Mouse (Mus musculus) liver, embryonic 14.5 days (tissue): ENCODE results near the gene Tinagl1. TPM values are rescaled to one million over a fixed set of nuclear protein-coding genes. Genes with fewer than 3 reads are reported as not detected.

Experiments
- ATAC-seq: fragments of 200-750 bp; cut with Nextera tagmentation; 2 replicates; pipeline ENCODE4 v1.8.0; 2017; ENCODE audit warnings: moderate number of reproducible peaks, mild to moderate bottlenecking, moderate library complexity; ENCODE audit not compliant: insufficient read depth
- DNase-seq, 3 experiments: peaks; one replicate each; pipeline ENCODE4 v3.0.0-alpha.2; 2012 to 2013; ENCODE audit warnings: low read depth in 3 of 3, low spot score in 3 of 3
- H3K27ac ChIP-seq: fragments of 300-500 bp; sonication (generic); 2 replicates; pipeline ENCODE4 v1.5.1; 2014; ENCODE audit warnings: moderate library complexity, mild to moderate bottlenecking, control low read depth, inconsistent platforms
- H3K27me3 ChIP-seq: fragments of 300-500 bp; sonication (generic); 2 replicates; pipeline ENCODE4 v1.6.1; 2014; ENCODE audit warnings: mild to moderate bottlenecking, low read length, moderate library complexity; ENCODE audit not compliant: control insufficient read depth, insufficient read depth
- H3K36me3 ChIP-seq: fragments of 300-500 bp; sonication (generic); replicated peaks from 2 replicates; pipeline ENCODE4 v1.6.1; 2014; ENCODE audit warnings: low read depth; ENCODE audit not compliant: control insufficient read depth, insufficient read depth
- H3K4me1 ChIP-seq, 2 experiments: fragments of 200-500 bp in 1 of 2; fragments of 300-500 bp in 1 of 2; sonication (generic) in 1 of 2; replicated peaks; 2 replicates each; pipeline ENCODE4 v1.6.1; 2012 to 2014; ENCODE audit warnings: antibody characterized with exemption in 1 of 2, inconsistent platforms in 1 of 2, low read length in 1 of 2; ENCODE audit not compliant: control insufficient read depth in 2 of 2, insufficient read depth in 2 of 2
- H3K4me2 ChIP-seq: fragments of 300-500 bp; sonication (generic); 2 replicates; pipeline ENCODE4 v1.6.1; 2014; ENCODE audit warnings: low read depth, mild to moderate bottlenecking, control low read depth, moderate library complexity
- H3K4me3 ChIP-seq, 2 experiments: fragments of 200-500 bp in 1 of 2; fragments of 300-500 bp in 1 of 2; sonication (generic) in 1 of 2; 2 replicates each; pipeline ENCODE4 v1.5.1; 2012 to 2014; ENCODE audit warnings: low read depth in 2 of 2, low read length in 2 of 2, mild to moderate bottlenecking in 2 of 2, control low read depth in 1 of 2, inconsistent platforms in 1 of 2, moderate library complexity in 1 of 2; ENCODE audit not compliant: insufficient read depth in 1 of 2
- H3K9ac ChIP-seq: fragments of 300-500 bp; sonication (generic); replicated peaks from 2 replicates; pipeline ENCODE4 v1.6.1; 2014; ENCODE audit warnings: mild to moderate bottlenecking, control low read depth, moderate library complexity
- H3K9me3 ChIP-seq: fragments of 300-500 bp; sonication (generic); 2 replicates; pipeline ENCODE4 v1.6.1; 2016; ENCODE audit warnings: low read length, mixed read lengths; ENCODE audit not compliant: control insufficient read depth
- CTCF ChIP-seq: IDR thresholded peaks from 2 replicates; pipeline ENCODE4 v1.5.1; 2016; ENCODE audit warnings: antibody characterized with exemption, low read depth, control low read depth
- EP300 ChIP-seq: IDR thresholded peaks from 2 replicates; pipeline ENCODE4 v1.6.1; 2016; ENCODE audit warnings: antibody characterized with exemption, low read depth
- WGBS: fragments of 180-500 bp; shearing (Covaris S2); extraction: QIAGEN DNeasy Blood & Tissue Kit; methylation state at CpG from one replicate; pipeline ENCODE4 v1.1.7; 2014; ENCODE audit not compliant: insufficient replicate concordance; 5-methylcytosine and 5-hydroxymethylcytosine counted together
- polyA plus RNA-seq, 2 experiments: library from polyadenylated mRNA; depleted of rRNA in 1 of 2; stranded (reverse) in 1 of 2; unstranded in 1 of 2; fragments of >200 nt; fragmentation: Nextera tagmentation in 1 of 2; extraction: Ambion mirVana in 1 of 2; gene quantifications; 2 replicates each; pipeline versions ENCODE4 v1.2.1 to v1.2.3; 2012 to 2014

The Tinagl1 gene
- polyA plus RNA-seq, 2 experiments, result 18.2 to 24.4 TPM

DNA sequence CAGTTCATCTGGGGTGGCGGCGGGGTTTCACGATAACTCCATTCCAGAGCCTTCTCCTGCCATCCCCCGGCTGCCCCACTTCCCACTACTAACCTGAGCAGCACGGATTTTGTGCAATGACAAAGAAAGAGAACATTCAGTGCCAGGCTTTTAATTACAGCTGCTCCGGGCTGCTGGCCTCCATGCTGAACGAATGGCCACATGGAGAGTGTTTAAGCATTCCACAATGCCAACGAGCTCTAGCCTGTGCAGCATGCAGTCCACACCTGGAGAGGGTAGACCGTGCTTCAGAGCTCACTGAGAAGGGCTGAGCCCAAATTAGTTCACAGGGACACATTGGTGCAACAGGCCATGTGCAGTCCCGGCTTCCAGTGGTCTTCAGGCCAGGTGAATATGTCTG lies 44.8 kb downstream of the Tinagl1 start:
- Histone ChIP-seq H3K4me1 (peaks cover 0 to 4% of the 10 kb centered on the region in 2 experiments; a peak in 2 of 4 replicates), H3K9ac (no peak overlapping the region), H3K27ac (no peak overlapping the region), H3K9me3 (no peaks in the 10 kb centered on the region), H3K36me3 (peaks cover 13% of the 10 kb centered on the region), H3K4me3 (no peak overlapping the region), H3K4me2 (no peak overlapping the region), H3K27me3 (no peaks in the 10 kb centered on the region)
- 72% methylated on average over 10 of the region's 10 CpGs for WGBS
- DNase-seq, result no peak
- no peak for TF ChIP-seq EP300
- no peak for TF ChIP-seq CTCF
- no peak for ATAC-seq

- Histone ChIP-seq H3K9ac (peak overlapping the region; percentile 16), H3K4me2 (no peak overlapping the region), H3K27me3 (no peaks in the 10 kb centered on the region), H3K9me3 (no peaks in the 10 kb centered on the region), H3K27ac (no peak overlapping the region), H3K4me1 (peaks cover 0 to 4% of the 10 kb centered on the region in 2 experiments; a peak in 2 of 4 replicates), H3K36me3 (peaks cover 13% of the 10 kb centered on the region), H3K4me3 (no peak overlapping the region)
- 34% methylated on average over 5 of the region's 5 CpGs for WGBS
- no peak for DNase-seq
- TF ChIP-seq EP300, result no peak
- TF ChIP-seq CTCF, result no peak
- 0 out of 2 replicates have a peak, but pooled peaks have one; percentile 33 for ATAC-seq
Observed at GRCm38 (mm10) chr4:130128907-130129306, 46.0 kb downstream of the Tinagl1 start.

DNA sequence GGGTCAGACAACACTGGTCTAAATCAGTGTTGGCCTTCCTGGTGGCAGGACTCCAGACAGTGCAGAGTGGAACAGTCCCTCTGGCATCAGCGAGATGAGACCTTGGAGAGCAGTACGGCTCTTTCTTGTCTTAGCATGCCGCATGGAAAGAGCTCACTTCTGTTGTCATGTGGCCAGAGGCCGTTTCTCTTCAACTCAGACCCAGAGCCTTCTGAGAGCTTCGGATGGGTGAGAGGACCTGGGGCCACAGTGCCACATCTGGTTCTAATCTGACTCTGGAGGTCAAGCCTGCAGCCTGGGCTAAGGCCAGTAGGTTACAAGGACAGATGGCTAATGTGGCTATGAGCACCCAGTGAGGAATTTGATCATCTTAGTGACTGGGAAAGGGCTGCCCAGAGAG lies 49.0 kb downstream of the Tinagl1 start:
- Histone ChIP-seq H3K4me1 (peaks cover 0 to 4% of the 10 kb centered on the region in 2 experiments; a peak in 2 of 4 replicates), H3K4me3 (no peak overlapping the region), H3K9me3 (no peaks in the 10 kb centered on the region), H3K9ac (no peak overlapping the region), H3K27ac (no peak overlapping the region), H3K36me3 (peaks cover 13% of the 10 kb centered on the region), H3K27me3 (no peaks in the 10 kb centered on the region), H3K4me2 (no peak overlapping the region)
- no peak for TF ChIP-seq EP300
- no peak for TF ChIP-seq CTCF
- ATAC-seq (no peak), DNase-seq (no peak)
- 78% methylated on average over 5 of the region's 5 CpGs for WGBS

DNA sequence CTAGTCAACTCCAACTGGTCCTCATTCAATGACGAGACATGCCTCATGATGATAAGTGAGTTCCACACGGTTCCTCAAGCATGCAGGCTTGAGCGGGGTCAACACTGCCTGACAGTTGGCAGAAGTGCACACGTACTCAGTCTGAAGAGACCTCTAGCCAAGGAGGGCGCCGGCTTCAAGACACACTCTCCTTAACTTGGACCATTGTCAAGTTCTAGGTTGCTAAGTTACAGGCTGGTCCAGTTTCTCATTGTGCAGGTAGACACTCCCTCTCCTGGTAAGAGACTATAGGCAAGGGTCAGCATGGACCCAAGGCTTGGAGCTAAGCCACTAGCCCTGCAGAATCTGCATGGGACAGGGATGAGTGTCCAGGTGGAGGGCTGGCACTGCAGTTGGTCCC lies 49.8 kb downstream of the Tinagl1 start:
- no peaks in the 10 kb centered on the region for H3K9me3 ChIP-seq
- H3K4me3 ChIP-seq, result no peak overlapping the region
- H3K27ac ChIP-seq, result no peak overlapping the region
- no peaks in the 10 kb centered on the region for H3K27me3 ChIP-seq
- peaks cover 0 to 4% of the 10 kb centered on the region in 2 experiments; a peak in 2 of 4 replicates for H3K4me1 ChIP-seq
- ATAC-seq (no peak), DNase-seq (no peak)
- TF ChIP-seq EP300 (no peak), CTCF (no peak)
- peaks cover 13% of the 10 kb centered on the region for H3K36me3 ChIP-seq
- no peak overlapping the region for H3K4me2 ChIP-seq
- H3K9ac ChIP-seq, result no peak overlapping the region
- WGBS, result 77% methylated on average over 6 of the region's 6 CpGs

GRCm38 (mm10) chr4:130124110-130124509 lies 50.8 kb downstream of the Tinagl1 start:
- WGBS, result 71% methylated on average over 4 of the region's 4 CpGs

More at GRCm38 (mm10) chr4:130124110-130124509, 50.8 kb downstream of the Tinagl1 start:
- DNase-seq (no peak), ATAC-seq (no peak)
- no peak overlapping the region for H3K4me2 ChIP-seq
- no peak overlapping the region for H3K27ac ChIP-seq
- H3K27me3 ChIP-seq, result no peaks in the 10 kb centered on the region
- H3K36me3 ChIP-seq, result peaks cover 13% of the 10 kb centered on the region
- no peaks in the 10 kb centered on the region for H3K9me3 ChIP-seq
- no peak overlapping the region for H3K9ac ChIP-seq
- H3K4me1 ChIP-seq, result peaks cover 0 to 4% of the 10 kb centered on the region in 2 experiments; a peak in 2 of 4 replicates
- no peak overlapping the region for H3K4me3 ChIP-seq
- TF ChIP-seq EP300, result no peak
- no peak for TF ChIP-seq CTCF
